Mouse (Mus musculus): ENCODE data around the gene Chfr.

The Chfr gene

DNA sequence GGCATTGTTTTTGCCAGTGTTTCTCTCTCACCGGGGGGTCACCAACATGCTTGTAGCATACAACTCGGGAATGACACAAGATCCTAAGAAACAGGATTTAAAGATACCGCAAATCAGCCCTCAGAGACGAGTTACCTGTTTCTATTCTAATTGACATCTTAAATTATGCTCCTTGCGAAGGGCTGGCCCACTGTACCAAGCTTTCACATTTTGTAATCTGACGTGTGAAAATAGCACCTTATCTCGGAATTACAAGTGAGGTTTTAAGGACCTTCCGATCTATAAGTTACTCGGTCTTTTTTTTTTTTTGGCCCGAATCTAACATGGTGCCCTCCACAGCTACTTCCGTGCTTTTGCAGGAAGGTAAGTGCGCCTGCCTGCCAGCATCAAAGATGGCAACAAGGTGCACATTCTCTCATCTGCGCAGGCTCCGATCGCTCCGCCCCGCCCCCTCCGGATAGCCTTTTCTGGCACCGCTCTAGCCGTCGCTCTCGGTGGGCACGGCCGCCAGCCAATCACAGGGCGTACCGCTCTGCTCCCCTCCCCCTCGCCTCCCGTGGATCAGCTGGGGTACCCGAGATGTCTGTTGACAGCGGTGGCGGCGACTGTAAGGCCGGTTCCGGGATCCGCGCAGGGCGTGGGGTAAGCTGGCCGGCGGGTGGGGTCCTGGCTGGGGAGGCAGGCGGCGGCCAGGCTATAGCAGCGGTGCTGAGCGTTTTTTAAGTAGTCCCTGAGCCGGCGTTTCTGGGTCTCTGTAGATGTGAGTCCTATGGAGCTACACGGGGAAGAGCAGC, at the start of gene Chfr:
Gene Chfr (plus strand): TSS at position 550 of the 794 bp plus-strand sequence.
- peak; percentile 99 for DNase-seq (ENCODE audit: low spot score in 2 of 2)

DNA sequence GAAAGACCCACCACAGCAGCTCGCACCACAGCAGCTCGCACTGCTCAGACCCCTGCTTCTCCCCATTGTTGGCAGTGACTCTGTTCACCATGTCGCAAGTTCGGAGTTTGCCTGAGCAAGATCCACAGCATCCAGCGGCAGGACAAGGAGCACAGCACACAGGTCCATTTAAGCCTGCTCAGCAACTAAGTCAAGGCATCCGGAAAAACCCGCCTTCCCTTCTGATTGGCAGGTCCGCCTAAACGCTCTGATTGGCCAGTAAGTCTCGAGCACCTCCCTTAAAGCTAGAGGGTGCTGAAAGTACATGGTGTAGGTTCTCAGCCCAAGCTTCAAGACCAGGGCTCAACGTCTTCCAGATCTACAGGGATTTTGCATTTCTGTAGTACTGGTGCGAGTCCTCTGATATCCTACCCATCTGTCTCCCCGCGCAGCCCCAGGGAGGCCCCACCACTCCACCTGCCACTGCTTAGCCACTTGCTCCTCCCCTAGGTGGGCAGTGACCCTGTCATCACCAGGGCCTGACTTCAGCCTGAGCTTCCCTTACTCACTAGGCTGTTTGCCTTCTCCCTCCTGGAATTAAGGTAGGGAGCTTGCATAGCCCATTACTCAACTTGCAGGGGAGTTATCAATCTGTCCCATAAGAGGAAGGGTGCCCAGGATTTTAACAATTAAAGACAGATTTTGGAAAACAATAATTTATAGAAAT, 49.3 kb upstream of the Chfr start:
- DNase-seq (ENCODE audit: low spot score in 2 of 2), result no peak

DNA sequence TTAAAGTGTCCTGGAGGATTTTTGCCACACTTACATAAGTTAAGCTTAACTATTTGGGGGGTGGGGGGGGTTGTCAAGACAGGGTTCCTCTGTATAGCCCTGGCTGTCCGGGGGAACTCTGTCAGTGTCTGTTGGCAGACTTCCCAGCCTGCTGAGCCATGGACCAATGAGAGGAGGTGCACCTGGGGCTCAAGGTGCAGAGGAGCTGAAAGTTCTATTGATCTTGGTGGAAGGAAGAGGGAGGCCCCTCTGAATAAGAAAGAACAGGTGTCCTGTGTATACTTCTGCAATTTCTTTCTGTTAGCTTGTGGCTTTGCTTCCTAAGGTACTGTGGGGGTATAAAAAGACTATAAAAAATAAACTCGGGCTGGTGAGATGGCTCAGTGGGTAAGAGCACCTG, 44.1 kb upstream of the Chfr start:
- DNase-seq (ENCODE audit: low spot score in 2 of 2), result peak; percentile 55 to 66

DNA sequence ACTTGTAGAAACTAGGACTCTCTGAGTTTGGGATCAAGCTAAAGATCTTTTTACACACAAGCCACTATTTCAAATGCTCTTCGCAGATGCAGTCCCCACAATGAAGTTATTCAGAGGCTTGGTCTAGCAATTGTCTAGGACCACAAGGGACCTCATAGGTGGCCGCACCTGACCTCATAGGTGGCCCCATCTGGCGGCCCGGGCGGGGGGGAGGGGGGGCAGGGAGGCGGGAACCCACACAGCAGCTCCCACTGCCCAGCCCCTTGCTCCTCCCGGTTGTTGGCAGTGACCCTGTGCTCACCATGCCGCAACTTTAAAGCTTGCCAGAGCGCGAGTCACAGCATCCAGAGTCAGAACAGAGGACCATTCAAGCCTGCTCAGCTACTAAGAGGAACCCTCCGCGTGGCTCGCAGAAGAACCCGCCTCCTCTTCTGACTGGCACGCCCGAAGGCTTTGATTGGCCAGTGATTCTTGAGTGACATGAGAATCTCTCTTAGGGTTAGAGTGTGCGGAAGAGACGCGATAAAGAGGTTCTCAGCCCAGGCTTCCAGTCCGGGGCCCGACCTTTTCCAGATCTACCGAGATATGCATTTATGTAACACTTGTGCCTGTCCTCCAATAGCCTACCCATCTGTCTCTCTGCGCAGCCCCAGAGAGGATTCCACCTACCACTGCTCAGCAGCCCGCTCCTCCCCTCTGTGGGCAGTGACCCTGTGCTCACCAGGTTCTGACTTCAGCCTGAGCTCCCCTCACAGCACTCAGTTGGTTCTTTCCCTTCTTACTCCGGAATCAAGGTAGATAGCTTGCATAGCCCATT, 41.4 kb upstream of the Chfr start, which contains the start of gene Gm35315:
Gene Gm35315 (minus strand): TSS at position 391 of the 817 bp plus-strand sequence.
- peak; percentile 88 for DNase-seq (ENCODE audit: low spot score in 2 of 2)

DNA sequence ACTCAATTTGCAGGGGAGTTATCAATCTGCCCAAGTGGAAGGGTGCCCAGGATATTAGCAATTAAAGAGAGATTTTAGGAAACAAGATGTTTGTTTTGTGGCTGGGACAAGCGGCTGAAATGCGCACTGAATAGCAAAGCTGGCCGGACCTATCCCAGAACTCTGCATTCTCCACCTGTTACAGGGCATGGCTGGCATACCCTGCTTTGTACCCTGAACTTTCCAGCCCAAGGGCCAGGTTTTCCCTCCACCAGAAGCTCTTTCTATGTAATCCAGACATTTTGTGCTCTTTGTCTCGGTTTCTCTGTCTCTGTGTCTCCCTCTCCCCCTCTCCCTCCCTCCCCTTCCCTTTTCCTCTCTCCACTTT, 40.8 kb upstream of the Chfr start:
- no peak for DNase-seq (ENCODE audit: low spot score in 2 of 2)

DNA sequence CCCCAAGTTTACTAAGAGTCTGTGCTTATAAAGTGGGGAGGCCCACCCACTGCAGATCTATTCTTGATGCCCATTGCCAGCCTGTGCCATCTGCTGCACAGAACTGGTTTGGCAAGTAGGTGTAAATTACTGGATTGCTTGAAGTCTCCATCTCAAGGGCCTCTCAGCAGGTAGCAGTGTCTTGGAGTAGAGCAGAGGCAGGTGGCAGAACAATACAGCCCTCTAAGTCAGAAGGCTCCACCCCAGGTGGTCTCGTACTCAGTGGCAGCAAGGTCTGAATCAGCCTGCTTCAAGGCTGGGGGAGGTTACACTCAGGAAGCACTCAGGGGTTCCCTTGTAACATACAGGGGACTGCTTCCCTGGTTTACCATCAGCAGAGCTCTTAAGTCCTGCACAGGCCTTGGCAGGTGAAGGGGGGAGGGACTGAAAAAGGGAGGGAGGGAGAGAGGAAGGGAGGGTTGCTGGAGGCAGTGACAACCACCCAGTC, 36.6 kb upstream of the Chfr start:
- DNase-seq (ENCODE audit: low spot score in 2 of 2), result peak; percentile 35 to 50

DNA sequence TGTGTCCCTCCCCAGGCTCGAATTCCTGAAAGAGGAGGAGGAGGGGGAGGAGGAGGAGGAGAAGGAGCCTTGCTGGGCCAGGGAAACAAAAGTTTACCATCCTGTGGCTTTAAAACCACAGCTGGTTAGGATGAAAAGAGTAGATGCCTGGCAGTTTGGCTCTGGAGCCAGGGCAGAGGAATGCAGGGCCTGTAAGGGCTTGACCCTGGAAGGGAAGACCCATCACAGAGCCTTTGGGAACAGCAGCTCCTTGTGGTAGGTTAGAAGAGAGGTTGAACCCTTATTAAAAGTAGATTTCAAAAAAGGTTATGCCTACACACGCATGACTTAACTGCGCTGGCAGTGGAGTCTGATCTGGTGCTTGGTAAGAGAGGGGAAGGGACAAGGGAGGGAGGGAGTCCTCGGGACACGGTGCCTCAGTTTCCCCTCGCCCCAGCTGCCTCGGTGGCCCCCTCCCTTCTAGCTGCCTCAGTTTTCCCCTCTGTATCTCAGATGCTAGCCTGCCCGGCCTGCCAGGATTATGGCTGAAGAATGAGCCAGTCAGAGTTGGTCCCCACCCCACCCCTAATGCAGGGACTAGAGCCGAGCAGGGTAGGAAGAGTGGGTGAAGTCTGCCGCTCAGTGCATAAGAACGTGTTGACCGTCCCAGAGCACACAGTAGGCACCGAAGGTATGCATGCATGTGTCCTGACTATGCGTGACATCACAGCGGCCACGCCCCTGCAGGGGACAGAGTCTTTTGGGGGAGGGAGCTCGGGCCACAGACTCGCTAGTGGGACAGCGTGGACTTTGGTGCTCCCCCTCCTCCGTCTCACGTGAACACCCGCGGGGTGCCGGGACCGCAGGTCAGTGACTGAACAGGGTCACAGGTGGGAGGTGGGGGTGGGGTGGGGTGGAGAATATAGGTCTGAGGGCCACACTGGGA, 35.7 kb upstream of the Chfr start, which contains the start of gene Plcxd1:
Gene Plcxd1 (plus strand): TSS at position 314 of the 925 bp plus-strand sequence.
- DNase-seq (ENCODE audit: low spot score in 2 of 2), result peak in 1 of 2 experiments; percentile 21

DNA sequence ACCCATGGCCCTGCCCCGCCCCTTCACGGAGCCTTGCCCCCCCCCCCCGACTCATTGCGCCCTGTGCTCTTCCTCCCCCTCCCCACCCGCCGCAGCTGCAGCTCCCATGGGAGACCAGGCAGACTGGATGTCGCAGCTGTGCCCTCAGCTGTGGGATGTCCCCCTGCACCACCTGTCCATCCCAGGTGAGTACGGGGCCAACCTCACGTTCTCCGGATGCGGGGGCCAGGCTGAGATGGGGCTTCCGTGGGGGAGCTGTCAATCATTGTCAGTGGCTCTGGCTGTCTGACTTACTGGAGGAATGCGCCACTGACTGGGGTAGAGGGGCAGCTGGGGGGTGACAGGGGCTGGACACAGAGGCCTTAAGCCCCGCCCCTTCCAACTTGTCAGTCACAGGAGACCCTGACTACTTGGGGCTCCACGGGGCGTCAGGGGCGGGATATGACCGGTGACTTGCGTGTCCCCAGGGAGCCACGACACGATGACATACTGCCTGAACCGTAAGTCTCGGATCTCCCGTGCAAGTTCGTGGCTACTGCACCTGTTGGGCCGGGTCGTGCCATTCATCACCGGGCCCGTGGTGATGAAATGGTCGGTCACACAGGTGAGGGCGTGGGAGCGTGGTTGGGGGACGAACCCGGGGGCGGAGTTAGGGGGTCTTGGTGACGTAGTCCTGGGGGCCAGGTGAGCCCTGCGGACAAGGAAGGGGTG, 34.6 kb upstream of the Chfr start:
- peak; percentile 49 to 64 for DNase-seq (ENCODE audit: low spot score in 2 of 2)

DNA sequence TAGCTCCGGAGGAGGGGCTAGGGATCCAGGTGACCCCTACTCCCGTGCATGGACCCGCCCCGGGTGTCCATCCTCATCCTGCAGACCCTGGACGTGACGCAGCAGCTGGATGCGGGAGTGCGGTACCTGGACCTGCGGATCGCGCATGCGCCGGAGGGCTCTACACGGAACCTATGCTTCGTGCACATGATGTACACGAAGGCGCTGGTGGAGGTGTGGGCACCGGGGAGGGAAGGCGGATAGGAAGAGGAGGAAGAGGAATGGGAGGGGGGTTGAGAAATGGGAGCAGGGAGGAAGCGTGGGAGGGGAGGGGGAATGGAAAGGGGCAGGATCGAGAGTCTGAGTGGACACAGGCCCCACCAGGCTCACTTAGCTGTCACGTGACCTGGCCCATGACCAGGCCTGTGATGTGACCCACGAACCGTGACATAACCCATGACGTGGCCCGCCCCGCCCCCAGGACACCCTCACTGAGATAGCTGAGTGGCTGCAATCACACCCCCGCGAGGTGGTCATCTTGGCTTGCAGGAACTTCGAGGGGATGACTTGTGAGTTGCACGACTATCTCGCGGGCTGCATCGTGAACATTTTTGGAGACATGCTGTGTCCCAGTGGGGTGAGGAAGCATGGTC, 33.8 kb upstream of the Chfr start:
- peak; percentile 31 to 34 for DNase-seq (ENCODE audit: low spot score in 2 of 2)

DNA sequence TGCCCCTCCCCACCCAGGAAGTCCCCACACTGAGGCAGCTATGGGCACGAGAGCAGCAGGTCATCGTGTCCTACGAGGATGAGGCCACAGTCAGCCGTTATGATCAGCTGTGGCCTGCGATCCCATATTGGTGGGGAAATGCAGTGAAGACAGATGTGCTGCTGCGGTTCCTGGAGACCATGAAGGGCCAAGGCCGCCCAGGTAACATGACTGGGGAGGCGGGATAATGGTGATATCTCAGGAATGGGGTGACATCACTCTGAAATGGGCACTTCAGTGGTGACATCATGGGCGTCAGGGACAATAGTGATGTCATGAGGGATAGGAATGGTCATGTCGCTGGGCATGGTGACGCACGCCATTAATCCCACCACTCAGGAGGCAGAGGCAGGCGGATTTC, 33.2 kb upstream of the Chfr start:
- DNase-seq (ENCODE audit: low spot score in 2 of 2), result no peak

DNA sequence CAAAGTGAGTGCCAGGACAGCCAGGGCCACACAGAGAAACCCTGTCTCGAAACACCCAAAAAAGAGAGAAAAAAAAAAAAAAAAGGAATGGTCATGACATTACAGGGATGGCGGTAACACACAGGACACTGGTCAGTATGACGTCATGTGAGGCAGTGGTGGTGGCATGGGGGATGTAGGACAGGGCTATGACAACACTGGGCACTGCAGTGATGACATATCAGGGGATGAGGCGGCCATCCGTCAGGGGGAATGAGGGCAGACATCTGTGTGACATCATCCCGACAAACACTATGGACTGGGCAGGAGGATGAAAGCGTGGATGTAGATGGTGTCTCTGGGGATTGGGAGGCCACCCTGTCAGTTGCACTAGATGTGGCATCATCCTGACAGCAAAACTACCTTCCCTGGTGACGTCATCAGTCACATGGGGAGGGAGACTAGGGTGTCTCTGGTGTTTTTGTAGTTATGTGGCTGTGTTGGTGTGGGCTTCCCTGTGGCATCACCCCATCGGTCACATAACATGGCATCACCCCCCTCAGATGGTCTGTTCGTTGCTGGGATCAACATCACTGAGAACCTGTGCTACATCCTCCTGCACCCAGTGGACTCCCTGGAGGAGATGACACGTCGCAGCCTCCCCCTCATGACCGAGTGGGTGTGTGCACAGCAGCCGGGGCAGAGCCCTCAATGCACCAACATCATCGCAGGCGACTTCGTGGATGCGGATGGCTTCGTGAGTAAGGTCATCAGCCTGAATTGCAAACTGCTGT, 32.6 kb upstream of the Chfr start:
- DNase-seq (ENCODE audit: low spot score in 2 of 2), result no peak

DNA sequence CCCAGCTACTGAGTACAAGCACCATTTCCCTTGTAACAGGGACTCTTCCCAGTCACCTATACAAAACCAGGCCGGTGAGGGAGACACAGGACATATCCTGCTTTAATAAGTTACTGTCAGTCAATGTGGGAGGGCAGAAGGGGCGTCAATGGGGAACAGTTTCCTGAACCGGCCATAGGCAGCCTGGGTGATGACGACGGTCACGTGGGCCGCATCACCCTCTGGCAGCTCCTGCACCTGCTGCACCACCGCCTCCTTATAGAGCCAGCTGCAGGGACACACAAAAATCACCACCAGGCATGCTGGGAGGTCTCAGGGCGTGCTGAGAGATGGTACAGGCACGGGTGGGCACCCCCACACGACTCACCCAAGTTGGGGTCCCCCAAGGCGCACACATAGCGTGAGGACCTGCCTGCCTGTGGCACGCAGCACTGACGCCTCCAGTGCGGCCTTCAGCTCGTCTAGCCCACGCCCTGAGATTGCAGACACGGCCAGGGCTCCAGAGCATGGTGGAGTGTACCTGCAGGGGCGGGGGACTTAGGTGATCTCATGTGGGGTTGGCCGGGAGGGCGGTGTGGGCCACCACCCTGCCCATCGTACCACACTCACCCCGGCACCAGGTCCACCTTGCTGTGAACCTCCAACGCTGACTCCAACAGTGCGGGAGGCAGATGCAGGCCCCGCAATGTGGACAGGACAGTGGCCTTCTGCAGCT, 31.6 kb upstream of the Chfr start:
- DNase-seq (ENCODE audit: low spot score in 2 of 2), result no peak

DNA sequence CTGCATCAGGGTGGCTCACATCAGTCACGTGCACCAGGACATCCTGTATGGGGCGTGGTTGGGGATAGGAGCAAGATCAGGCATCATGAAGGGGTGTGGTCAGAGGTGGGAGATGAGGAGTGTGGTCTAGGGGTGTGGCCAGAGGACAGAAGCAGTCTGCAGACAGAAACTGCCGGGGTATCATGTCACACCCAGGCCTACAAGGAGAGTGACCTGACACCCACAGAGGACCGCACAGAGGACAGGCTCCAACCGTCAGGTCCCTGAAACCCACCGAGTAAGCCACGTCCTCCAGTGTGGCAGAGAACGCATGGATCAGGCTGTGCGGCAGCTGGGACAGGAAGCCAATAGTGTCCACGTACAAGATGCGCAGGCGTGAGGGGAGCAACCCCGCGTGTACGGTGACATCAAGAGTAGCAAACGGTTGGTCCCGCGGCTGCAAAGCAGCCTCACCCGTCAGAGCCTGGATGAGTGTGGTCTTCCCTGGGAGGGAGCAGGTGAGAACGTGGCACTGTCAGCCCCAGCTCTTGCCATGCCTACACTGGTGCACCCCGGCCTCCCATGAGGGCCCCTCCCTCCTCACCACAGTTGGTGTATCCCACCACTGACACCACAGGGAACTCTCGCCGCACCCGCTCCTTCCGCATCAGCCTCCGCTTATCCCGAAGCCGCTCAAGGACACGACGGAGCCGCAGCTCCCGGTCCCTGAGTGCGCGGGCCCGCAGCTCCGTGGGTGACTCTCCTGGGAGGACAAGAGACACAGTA, 30.8 kb upstream of the Chfr start:
- no peak for DNase-seq (ENCODE audit: low spot score in 2 of 2)

DNA sequence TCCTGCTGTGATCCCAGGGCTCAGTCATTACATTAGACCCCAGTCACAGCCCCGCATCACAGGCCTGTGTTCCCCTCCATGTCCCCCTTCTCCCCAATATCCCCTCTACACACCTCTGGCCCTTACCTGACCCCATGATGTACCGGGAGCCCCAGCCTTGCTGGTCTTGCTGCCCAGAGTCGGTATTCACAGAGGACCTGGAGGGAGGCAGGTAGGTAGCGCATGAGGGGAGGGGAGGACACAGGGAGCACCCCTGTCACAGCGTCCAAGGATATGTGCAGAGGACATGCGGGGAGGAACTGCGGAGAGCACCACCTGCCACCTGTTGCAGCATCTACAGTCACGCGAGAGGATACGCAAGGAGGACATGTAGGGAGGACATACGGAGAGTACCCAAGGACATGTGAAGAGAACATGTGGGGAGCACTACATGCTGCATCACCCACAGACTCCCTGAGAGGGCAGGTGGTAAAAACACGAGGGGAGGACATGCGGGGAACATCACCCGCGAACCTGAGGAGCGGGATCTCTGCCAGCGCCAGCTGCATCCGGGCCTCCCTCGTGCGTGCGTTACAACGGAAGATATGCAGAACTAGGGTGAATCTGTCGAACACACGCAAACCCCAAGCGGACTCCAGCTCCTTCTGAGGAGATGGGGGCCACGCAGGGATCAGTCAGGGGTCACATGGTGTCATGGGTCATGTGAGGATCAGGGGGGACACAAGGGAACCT, 29.3 kb upstream of the Chfr start:
- no peak for DNase-seq (ENCODE audit: low spot score in 2 of 2)

DNA sequence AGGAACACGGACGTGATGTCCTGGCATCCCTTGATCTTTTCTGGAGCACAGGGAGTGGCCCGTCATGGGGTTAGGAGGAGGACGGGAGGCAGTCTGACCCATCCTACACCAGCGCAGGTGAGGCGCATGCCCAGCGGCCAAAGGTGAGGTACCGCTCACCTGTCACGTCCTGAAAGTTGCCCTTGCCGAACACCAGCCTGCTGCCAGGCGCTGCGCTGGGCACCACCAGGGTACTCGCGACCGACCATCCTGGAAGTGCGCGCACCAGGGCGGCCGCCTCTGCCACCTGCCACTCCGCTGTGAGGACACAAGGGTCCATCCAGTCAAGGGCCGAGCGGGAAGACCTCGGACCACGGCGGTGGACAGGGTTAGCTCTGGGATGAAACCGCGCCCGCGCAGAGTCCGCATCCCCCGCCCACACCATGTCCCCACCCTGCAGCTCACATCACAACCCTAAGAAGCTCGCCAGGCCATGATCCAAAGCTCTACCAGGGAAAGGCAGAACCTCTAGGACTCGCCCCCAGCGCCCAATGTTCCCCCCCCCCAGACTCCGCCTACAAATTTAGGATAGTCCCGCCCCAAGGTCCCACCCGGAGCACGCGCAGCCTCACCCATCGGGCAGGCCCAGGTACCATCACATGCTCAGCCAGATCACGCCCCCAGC, 28.6 kb upstream of the Chfr start:
- peak; percentile 36 to 42 for DNase-seq (ENCODE audit: low spot score in 2 of 2)

DNA sequence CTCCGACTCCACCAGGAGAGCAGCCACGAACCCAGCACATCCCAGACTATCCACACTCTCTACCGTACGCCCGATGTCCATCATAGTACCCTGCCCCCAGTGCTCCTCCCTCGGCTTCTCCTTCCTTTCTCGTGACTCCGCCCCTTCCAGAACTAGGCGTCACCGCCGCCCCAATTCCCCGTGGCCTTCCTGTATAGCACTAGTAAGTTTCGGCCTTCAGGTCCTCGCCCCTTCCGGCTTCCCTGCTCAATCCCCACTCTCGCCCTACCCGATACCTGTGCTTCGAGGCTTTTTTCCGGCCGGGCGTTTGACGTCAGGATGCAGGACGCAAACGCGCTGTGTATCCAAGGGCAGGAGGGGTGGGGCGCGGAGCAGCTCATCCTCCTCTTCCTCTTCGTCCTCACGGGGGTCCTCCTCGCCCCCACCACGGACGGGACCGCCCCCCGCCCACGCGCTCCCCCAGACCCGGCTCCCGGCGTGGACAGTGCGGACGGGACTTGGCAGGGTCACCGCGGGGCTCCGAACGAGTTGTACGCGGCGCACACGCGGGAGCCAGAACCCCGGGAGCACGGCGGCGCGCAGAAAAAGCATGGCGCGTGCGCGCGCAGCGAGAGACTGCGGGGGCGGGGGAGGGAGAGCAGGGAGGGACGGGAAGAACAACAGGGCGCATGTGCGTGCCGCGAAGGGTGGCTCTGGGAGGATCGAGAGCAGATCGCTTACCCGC, 27.9 kb upstream of the Chfr start, which contains the start of gene Gtpbp6:
Gene Gtpbp6 (minus strand): TSS at position 617 of the 724 bp plus-strand sequence.
- DNase-seq (ENCODE audit: low spot score in 2 of 2), result peak; percentile 95 to 96
